Mouse (Mus musculus) liver, embryonic 14.5 days (tissue): Measurements from ENCODE around the gene Cftr.

Experiments used
- CTCF ChIP-seq: IDR thresholded peaks from 2 replicates; pipeline ENCODE4 v1.5.1; 2016; ENCODE audit warnings: antibody characterized with exemption, low read depth, control low read depth
- EP300 ChIP-seq: IDR thresholded peaks from 2 replicates; pipeline ENCODE4 v1.6.1; 2016; ENCODE audit warnings: antibody characterized with exemption, low read depth

DNA sequence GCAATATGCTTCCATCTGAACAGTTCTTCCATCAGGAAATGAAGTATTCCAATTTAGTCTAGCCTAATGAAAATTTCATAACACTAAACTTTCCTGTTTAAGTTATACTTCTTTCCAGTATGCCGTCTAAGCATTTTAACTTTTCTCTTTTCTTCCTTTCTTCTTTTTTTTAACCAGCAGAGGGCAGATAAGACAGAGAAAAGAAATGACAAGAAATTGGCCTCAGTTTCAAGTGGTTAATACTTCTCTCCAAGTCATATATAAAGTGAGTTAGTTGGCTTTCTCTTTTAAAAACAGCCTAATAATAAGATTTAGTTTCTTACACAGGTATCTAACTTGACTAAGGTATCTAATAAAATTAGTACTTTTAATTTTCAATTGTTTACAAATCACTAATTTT, 35.2 kb upstream of the Cftr start:
- no peak for TF ChIP-seq CTCF
- TF ChIP-seq EP300: no peak
